Mouse (Mus musculus) stomach, embryonic 16.5 days (tissue): ENCODE data around the gene Ubc. TPM values are rescaled to one million over a fixed set of nuclear protein-coding genes. Genes with fewer than 3 reads are reported as not detected.
"Not testable (repeated sequence)": the region's sequence is repeated elsewhere in the genome, so short reads cannot be mapped to it uniquely, and the experiment has no call there.

Source experiments
- ATAC-seq: fragments of 200-750 bp; cut with Nextera tagmentation; 2 replicates; pipeline ENCODE4 v1.8.0; 2017; ENCODE audit warnings: moderate number of reproducible peaks, moderate TSS enrichment; ENCODE audit not compliant: insufficient read depth, low FRiP score
- H3K27ac ChIP-seq: fragments of 300-500 bp; sonication (generic); 2 replicates; pipeline ENCODE4 v1.5.1; 2014; ENCODE audit warnings: low read length
- H3K27me3 ChIP-seq: fragments of 300-500 bp; sonication (generic); 2 replicates; pipeline ENCODE4 v1.6.1; 2014; ENCODE audit warnings: low read length, control low read depth, mixed read lengths; ENCODE audit not compliant: control insufficient read depth, insufficient read depth
- H3K36me3 ChIP-seq: fragments of 300-500 bp; sonication (generic); 2 replicates; pipeline ENCODE4 v1.6.1; 2014; ENCODE audit warnings: low read length; ENCODE audit not compliant: control insufficient read depth, insufficient read depth
- H3K4me1 ChIP-seq: fragments of 300-500 bp; sonication (generic); 2 replicates; pipeline ENCODE4 v1.6.1; 2014; ENCODE audit warnings: low read length, control low read depth, mixed read lengths; ENCODE audit not compliant: control insufficient read depth, insufficient read depth
- H3K4me2 ChIP-seq: fragments of 300-500 bp; sonication (generic); 2 replicates; pipeline ENCODE4 v1.6.1; 2014; ENCODE audit warnings: low read depth, low read length, mixed read lengths
- H3K4me3 ChIP-seq: fragments of 300-500 bp; sonication (generic); replicated peaks from 2 replicates; pipeline ENCODE4 v1.5.1; 2014; ENCODE audit warnings: mild to moderate bottlenecking, low read length
- H3K9ac ChIP-seq: fragments of 300-500 bp; sonication (generic); 2 replicates; pipeline ENCODE4 v1.6.1; 2014; ENCODE audit warnings: low read length
- H3K9me3 ChIP-seq: fragments of 300-500 bp; sonication (generic); replicated peaks from 2 replicates; pipeline ENCODE4 v1.6.1; 2016; ENCODE audit warnings: low read length, control low read depth; ENCODE audit not compliant: control insufficient read depth
- WGBS: fragments of 180-500 bp; shearing (Covaris S2); extraction: QIAGEN DNeasy Blood & Tissue Kit; methylation state at CpG from one replicate; pipeline ENCODE4 v1.1.7; 2014; 5-methylcytosine and 5-hydroxymethylcytosine counted together
- polyA plus RNA-seq: library from polyadenylated mRNA; unstranded; fragments of >200 nt; fragmentation: Nextera tagmentation; extraction: Ambion mirVana; gene quantifications from 2 replicates; pipeline ENCODE4 v1.2.1, GENCODE M21; 2015

Ubc gene
- polyA plus RNA-seq, result 1,047 and 1,111 TPM in 2 replicates

DNA sequence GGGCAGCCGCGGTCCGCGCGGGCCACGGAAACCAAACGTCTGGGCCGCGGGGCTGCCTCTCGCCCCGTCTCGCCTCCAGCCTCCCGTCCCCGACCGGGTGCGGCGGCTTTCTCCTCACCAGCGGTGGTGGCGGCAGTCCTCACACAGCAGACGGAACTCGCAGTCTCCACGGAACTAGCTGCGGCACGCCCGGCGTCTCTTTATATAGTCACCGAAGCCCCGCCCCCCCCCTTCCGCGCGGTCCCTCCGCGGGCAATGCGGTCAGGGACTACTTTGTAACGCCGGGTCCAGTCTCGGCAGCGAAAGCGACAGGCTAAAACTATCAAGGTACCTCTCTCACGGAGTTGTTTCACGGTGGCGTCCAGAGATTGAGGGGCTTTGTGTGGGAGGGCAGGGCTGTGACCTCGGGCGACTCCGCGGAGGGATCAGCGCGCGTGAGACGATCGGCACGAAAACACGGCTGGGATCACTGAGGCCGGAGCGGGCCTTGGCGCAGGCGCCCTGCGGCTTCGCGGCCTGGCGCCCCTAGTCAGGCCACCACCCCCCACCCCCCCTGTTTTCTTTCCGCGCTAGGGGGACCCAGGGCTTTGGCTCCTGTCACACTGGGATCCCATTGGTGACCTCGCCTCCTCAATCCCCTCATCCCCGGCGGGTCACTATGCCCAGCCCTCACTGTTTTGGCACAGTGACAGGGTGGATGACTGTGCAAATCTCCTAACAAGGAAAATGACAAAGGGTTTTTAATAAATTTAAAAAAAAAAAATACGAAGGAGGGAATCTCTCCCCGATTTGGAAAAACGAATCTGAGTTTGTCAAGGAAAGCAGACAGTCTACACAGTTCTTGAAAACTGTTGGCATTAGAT is at the start of gene Ubc:
Ubc (minus strand) TSS at position 624 of the 863 bp plus-strand sequence.
- Histone ChIP-seq H3K27me3 (no peaks in the 10 kb centered on the region), H3K4me1 (peaks cover 30% of the 10 kb centered on the region), H3K9ac (peak within 1 kb of the TSS; percentile 100), H3K4me2 (peak within 1 kb of the TSS; percentile 91), H3K36me3 (0 out of 2 replicates have a peak, but pooled peaks cover 11% of the 10 kb centered on the region), H3K27ac (peak within 1 kb of the TSS; percentile 98), H3K9me3 (no peaks in the 10 kb centered on the region), H3K4me3 (peak within 1 kb of the TSS; percentile 99)
- peak; percentile 18; the same call in 1 of the 2 replicates for ATAC-seq
- WGBS, result under 1% methylated on average over 69 of the region's 69 CpGs

DNA sequence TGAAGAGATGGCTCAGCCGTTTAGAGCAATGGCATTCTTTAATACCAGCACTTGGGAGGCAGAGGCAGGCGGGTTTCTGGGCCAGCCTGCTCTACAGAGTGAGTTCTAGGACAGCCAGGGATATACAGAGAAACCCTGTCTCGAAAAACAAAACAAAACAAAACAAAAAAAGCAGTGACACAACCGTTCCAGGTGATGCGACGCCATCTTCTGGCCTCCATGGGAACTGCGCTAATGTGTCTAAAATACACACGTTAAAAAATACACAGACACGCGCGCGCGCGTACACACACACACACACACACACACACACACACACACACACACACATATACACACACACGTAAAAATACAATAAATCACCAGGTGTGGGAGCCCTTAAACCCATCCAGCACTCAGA is 44.3 kb upstream of the Ubc start:
- 56% methylated on average over 15 of the region's 15 CpGs for WGBS
- not testable (repeated sequence) for H3K9ac ChIP-seq, H3K27ac ChIP-seq, H3K27me3 ChIP-seq, ATAC-seq, H3K36me3 ChIP-seq, H3K9me3 ChIP-seq
- Histone ChIP-seq H3K4me2 (peak overlapping the region; percentile 72), H3K4me1 (peaks cover 11% of the 10 kb centered on the region), H3K4me3 (peak overlapping the region; percentile 70; the same call in 1 of the 2 replicates)

DNA sequence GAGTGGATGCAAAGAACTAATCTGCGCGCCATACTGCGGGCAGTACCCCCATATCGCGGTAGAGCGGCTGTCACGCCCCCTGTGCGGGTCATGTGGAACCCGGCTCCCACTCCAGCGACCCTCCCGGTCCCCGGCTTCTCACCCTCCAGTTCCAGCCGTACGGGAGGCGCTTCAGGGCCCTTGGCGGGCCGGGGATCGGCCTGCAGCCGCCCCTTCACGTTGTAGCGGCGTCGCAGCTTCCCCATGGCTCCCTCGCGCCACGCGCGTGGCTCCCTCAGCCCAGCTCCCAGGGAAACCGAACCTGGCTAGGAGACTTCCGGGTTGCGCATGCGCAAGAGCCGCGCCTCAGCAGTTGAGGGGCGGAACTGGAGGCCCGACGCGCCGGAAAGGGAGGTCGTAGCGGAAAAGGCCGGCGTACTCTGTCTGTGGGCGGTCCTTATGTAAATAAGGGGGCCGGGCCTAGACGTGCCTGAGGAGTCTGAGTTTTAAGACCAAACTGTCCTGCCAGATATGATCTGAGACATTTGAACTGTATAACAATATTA is 43.9 kb upstream of the Ubc start, which contains the start of gene Dhx37:
Dhx37 (minus strand) TSS at position 329 of the 545 bp plus-strand sequence.
- peaks cover 11% of the 10 kb centered on the region for H3K4me1 ChIP-seq
- peak; percentile 98 for ATAC-seq
- H3K36me3 ChIP-seq, result peaks cover 9% of the 10 kb centered on the region
- WGBS, result under 1% methylated on average over 46 of the region's 46 CpGs
- peak within 1 kb of the TSS; percentile 70 for H3K4me3 ChIP-seq
- H3K4me2 ChIP-seq, result peak within 1 kb of the TSS; percentile 72
- H3K27ac ChIP-seq, result no peak within 1 kb of the TSS
- H3K9me3 ChIP-seq, result no peaks in the 10 kb centered on the region
- H3K9ac ChIP-seq, result peak within 1 kb of the TSS; percentile 87
- H3K27me3 ChIP-seq, result no peaks in the 10 kb centered on the region

DNA sequence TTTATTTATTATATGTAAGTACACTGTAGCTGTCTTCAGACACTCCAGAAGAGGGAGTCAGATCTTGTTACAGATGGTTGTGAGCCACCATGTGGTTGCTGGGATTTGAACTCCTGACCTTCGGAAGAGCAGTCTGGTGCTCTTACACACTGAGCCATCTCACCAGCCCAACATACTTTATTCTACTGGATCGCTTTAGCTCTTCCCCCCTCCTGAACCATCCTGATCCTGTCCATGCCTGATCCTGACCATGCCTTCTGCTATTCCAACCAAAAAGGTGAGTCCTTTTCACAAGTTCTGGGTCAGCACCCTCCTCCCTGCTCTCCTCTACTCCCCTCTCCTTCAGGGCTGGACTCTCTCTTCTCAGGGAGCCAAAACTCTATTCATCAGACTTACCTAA is 42.3 kb upstream of the Ubc start:
- 86% methylated on average over 2 of the region's 2 CpGs for WGBS
- not testable (repeated sequence) for H3K9me3 ChIP-seq, H3K27ac ChIP-seq, H3K4me3 ChIP-seq, H3K4me2 ChIP-seq, H3K27me3 ChIP-seq, ATAC-seq, H3K9ac ChIP-seq
- H3K4me1 ChIP-seq, result peaks cover 11% of the 10 kb centered on the region
- H3K36me3 ChIP-seq, result peaks cover 13% of the 10 kb centered on the region

DNA sequence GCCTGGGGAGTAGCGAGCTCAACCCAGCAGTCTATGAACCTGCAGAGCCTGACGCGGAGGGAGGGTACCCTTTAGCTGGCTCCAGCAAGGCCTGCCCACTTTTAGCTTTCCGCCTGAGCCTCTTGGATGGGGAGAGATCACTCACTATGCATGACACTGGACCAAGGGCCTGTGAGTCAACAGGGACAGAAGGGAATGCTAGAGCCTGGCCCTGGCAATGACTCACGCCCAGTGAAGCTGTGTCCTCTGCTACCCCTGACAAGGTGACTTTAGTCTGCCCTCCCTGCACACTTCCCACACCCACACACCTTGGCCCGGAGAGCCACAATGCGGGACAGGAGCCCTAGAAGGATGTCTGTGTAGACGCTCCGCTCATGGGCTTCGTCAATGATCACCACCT is 36.3 kb upstream of the Ubc start:
- WGBS, result 96% methylated on average over 10 of the region's 10 CpGs
- no peaks in the 10 kb centered on the region for H3K9me3 ChIP-seq
- no peaks in the 10 kb centered on the region for H3K27me3 ChIP-seq
- H3K9ac ChIP-seq, result no peak overlapping the region
- H3K36me3 ChIP-seq, result peaks cover 41% of the 10 kb centered on the region
- H3K4me3 ChIP-seq, result no peak overlapping the region
- no peak overlapping the region for H3K4me2 ChIP-seq
- ATAC-seq, result no peak
- H3K4me1 ChIP-seq, result no peaks in the 10 kb centered on the region
- no peak overlapping the region for H3K27ac ChIP-seq

DNA sequence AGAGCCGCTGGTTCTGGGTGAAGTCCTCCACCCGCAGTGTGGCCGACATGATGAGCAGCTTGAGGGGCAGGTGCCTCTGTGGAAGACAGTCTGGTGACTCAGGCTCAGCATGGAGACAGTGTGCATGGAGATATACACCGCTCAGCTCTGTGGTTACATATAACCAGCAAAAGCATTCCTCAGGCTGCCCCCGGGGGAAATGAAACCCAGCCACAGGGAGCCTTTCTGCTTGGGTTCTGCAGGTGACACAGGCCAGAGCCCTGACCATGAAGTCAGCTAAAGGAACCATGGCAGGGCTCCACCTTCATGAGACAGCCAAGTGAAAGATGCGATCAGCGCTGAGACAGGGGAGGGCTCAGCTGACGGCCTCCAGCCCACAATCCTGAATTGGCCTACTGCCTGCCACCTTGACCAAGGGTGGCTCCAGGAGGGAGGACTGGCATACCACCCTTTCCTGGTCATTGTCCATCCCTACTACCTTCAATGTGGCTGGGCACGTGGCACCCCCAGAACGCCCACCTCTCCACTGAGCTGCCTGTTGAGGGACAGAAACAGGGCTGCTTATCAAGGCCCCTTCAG is 35.8 kb upstream of the Ubc start:
- WGBS, result 91% methylated on average over 10 of the region's 10 CpGs
- H3K4me3 ChIP-seq, result no peak overlapping the region

DNA sequence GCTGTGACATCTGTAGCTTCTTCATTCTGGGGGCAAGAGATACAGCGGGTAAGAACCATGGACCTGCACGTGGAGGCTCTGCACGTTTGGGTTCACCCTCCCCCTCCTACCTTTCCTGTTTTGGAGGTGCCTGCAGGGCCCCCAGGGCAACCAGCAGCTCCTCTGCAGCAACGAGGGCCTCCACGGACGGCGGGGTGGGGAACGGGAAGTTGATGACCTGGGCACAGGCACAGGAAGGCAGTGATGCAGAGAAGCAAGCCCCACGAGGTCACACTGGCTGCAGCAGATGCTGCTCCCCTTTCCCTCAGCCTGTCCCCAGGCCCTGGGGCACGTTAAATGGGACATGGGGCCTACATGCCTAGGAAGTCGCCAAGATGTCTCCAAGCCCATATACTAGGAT is 29.1 kb upstream of the Ubc start:
- no peak overlapping the region for H3K27ac ChIP-seq
- H3K4me2 ChIP-seq, result no peak overlapping the region
- no peaks in the 10 kb centered on the region for H3K9me3 ChIP-seq
- 81% methylated on average over 11 of the region's 11 CpGs for WGBS
- no peak overlapping the region for H3K4me3 ChIP-seq
- no peak for ATAC-seq
- H3K27me3 ChIP-seq, result no peaks in the 10 kb centered on the region
- no peak overlapping the region for H3K9ac ChIP-seq
- peaks cover 51% of the 10 kb centered on the region for H3K36me3 ChIP-seq
- H3K4me1 ChIP-seq, result no peaks in the 10 kb centered on the region

More for the DNA sequence above, 35.8 kb upstream of the Ubc start:
- Histone ChIP-seq H3K36me3 (peaks cover 40% of the 10 kb centered on the region), H3K9ac (no peak overlapping the region), H3K4me1 (no peaks in the 10 kb centered on the region), H3K27me3 (no peaks in the 10 kb centered on the region), H3K4me2 (no peak overlapping the region), H3K9me3 (no peaks in the 10 kb centered on the region), H3K27ac (no peak overlapping the region)
- ATAC-seq, result no peak

DNA sequence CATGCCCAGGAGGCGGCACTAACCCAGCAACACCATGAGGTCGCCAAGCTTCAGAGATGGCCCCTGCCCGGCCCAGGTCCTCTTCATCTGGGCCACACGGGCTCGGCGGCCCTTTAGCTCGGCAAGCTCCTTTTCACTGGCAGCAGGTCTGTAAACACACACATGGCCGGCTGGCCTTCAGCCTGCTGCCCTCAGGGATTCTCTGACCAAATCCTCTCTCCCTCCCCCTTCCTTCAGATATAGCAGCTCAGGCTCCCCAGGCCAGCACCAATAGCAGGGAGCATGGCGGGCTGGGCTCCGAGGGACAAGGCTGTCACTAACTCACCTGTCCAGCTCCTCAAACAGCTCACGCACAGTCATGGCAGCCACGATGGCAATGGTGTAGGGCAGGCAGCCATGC is 28.6 kb upstream of the Ubc start:
- Histone ChIP-seq H3K4me1 (no peaks in the 10 kb centered on the region), H3K27ac (no peak overlapping the region), H3K9ac (no peak overlapping the region), H3K4me2 (no peak overlapping the region), H3K4me3 (no peak overlapping the region), H3K36me3 (peaks cover 46% of the 10 kb centered on the region), H3K9me3 (no peaks in the 10 kb centered on the region), H3K27me3 (no peaks in the 10 kb centered on the region)
- WGBS, result 90% methylated on average over 12 of the region's 12 CpGs
- no peak for ATAC-seq

DNA sequence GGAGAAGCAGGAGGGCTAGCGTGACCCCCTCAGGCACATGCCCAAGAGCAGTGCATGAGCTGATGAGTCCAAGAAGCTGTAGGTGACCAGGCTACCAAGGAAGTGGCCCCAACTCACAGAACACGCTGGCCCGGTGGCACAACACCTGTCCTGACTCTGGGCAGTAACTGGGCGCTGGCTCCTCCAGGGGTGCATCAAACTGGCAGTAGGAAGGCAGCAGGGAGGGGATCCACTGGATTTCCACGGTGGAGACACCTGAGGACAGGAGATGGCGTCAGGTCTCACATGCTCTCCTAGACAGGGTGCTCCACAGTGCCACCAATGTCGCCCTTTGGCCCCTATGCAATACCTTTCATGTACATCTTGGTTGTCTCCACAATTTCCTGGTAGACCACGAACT is 26.2 kb upstream of the Ubc start:
- no peaks in the 10 kb centered on the region for H3K27me3 ChIP-seq
- H3K4me2 ChIP-seq, result no peak overlapping the region
- H3K4me3 ChIP-seq, result no peak overlapping the region
- ATAC-seq, result no peak
- 89% methylated on average over 8 of the region's 8 CpGs for WGBS
- H3K9ac ChIP-seq, result no peak overlapping the region
- H3K4me1 ChIP-seq, result no peaks in the 10 kb centered on the region
- no peak overlapping the region for H3K27ac ChIP-seq
- no peaks in the 10 kb centered on the region for H3K9me3 ChIP-seq
- H3K36me3 ChIP-seq, result peaks cover 33% of the 10 kb centered on the region
